Mouse (Mus musculus) adipocyte (in vitro differentiated cells): ENCODE measurements at regions not wholly inside any gene's neighbourhood (a gene's known extent, or its start where the extent isn't known, plus 50 kb on each side); places are given as distances from the start of the nearest gene placed in this dataset.
"Not testable (repeated sequence)": the region's sequence is repeated elsewhere in the genome, so short reads cannot be mapped to it uniquely, and the experiment has no call there.

ENCODE experiments used
- DNase-seq: peaks from one replicate; pipeline ENCODE4 v3.0.0-alpha.2; 2016; ENCODE audit warnings: low spot score

GRCm38 (mm10) chr12:69485652-69486651 lies 96.9 kb downstream of the Vcpkmt start:
- no peak for DNase-seq

GRCm38 (mm10) chr12:69481420-69481819 lies 101.4 kb downstream of the Vcpkmt start:
- DNase-seq = peak; percentile 37

- DNase-seq = no peak
These were observed 104.4 kb upstream of the Gm9887 start for GRCm38 (mm10) chr12:69476631-69477091.

- no peak for DNase-seq
These were observed 103.9 kb upstream of the Gm9887 start for GRCm38 (mm10) chr12:69476131-69476530.

GRCm38 (mm10) chr12:69474916-69475661 lies 102.8 kb upstream of the Gm9887 start:
- DNase-seq = peak; percentile 21

- no peak for DNase-seq
These were observed 102.1 kb upstream of the Gm9887 start for GRCm38 (mm10) chr12:69474141-69474915.

GRCm38 (mm10) chr12:69473379-69474057 lies 101.3 kb upstream of the Gm9887 start:
- no peak for DNase-seq

- DNase-seq = no peak
These were observed 100.7 kb upstream of the Gm9887 start for GRCm38 (mm10) chr12:69472912-69473311.

- no peak for DNase-seq
These were observed 99.6 kb upstream of the Gm9887 start for GRCm38 (mm10) chr12:69471876-69472275.

- peak; percentile 53 for DNase-seq
These were observed 96.7 kb upstream of the Gm9887 start for GRCm38 (mm10) chr12:69469004-69469403.

- no peak for DNase-seq
These were observed 95.1 kb upstream of the Gm9887 start for GRCm38 (mm10) chr12:69467363-69467762.

- no peak for DNase-seq
These were observed 92.6 kb upstream of the Gm9887 start for GRCm38 (mm10) chr12:69464906-69465305.

GRCm38 (mm10) chr12:69463327-69463726 lies 91.1 kb upstream of the Gm9887 start:
- not testable (repeated sequence) for DNase-seq

- DNase-seq = peak; percentile 82
These were observed 89.9 kb upstream of the Gm9887 start for GRCm38 (mm10) chr12:69461888-69462840.

GRCm38 (mm10) chr12:69460552-69461079 lies 88.4 kb upstream of the Gm9887 start:
- DNase-seq = no peak

- peak; percentile 80 for DNase-seq
These were observed 86.0 kb upstream of the Gm9887 start for GRCm38 (mm10) chr12:69458170-69458841.

GRCm38 (mm10) chr12:69456746-69457145 lies 84.5 kb upstream of the Gm9887 start:
- DNase-seq = no peak

GRCm38 (mm10) chr12:69456116-69456515 lies 83.9 kb upstream of the Gm9887 start:
- no peak for DNase-seq

GRCm38 (mm10) chr12:69455566-69455965 lies 83.3 kb upstream of the Gm9887 start:
- DNase-seq = no peak
